Mouse (Mus musculus): ENCODE data around the gene Nkx3-2. TPM values are rescaled to one million over a fixed set of nuclear protein-coding genes. Genes with fewer than 3 reads are reported as not detected.

Gene Nkx3-2
- polyA plus RNA-seq, 1 experiment from 2014 or later = not detected

DNA sequence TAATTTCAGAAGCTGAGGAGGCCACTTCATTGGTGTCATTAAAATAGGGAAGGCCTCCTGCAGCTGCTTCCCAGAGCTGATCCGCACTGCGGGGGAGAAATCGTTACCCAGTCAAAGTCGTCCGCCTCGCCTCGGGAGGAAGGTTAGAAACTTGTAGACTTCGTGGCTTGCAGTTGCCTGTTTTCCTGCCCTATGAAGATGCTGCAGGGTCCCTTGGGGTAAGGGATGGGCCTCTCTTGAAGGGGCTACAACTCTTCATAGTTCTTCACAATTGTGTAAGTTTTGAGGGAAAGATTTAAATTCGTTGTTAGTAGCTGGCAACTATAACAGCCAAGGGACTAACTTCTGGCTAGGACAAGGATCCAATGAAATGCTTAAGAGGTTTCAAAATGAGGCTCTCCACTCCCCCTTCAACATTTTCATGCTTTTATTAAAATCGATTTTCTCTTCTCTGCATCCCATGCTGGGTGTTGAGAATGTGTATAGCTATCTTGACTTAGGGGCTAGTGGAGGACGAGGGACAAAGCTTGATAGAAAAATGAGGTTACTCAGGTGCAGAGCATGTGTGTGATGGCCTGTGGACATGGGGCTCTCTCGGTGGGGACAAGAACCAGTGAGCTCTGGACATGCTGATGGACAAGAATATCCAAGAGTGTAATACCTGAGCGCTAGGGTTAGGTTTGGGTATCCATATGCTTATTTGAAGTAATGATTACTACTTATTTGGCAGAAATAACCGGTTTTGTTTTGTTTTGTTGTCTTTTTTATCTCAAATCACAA is 1.5 kb upstream of the Nkx3-2 start:
- Histone ChIP-seq H3K4me1 (replicated peaks; ENCODE audit: control insufficient read depth, insufficient read depth, low read length) (peaks cover 18% of the 10 kb centered on the region), H3K9ac (no peak overlapping the region), H3K27me3 (ENCODE audit: control insufficient read depth, insufficient read depth, low read length) (peaks cover 78% of the 10 kb centered on the region), H3K36me3 (replicated peaks; ENCODE audit: control insufficient read depth, insufficient read depth) (no peaks in the 10 kb centered on the region), H3K9me3 (ENCODE audit: control insufficient read depth, low read length) (no peaks in the 10 kb centered on the region), H3K27ac (no peak overlapping the region), H3K4me2 (replicated peaks) (no peak overlapping the region), H3K4me3 (replicated peaks; ENCODE audit: low read length) (no peak overlapping the region)
- ATAC-seq (ENCODE audit: low FRiP score) (no peak), DNase-seq (ENCODE audit: low spot score) (no peak)
- 2% methylated on average over 14 of the region's 14 CpGs for WGBS

DNA sequence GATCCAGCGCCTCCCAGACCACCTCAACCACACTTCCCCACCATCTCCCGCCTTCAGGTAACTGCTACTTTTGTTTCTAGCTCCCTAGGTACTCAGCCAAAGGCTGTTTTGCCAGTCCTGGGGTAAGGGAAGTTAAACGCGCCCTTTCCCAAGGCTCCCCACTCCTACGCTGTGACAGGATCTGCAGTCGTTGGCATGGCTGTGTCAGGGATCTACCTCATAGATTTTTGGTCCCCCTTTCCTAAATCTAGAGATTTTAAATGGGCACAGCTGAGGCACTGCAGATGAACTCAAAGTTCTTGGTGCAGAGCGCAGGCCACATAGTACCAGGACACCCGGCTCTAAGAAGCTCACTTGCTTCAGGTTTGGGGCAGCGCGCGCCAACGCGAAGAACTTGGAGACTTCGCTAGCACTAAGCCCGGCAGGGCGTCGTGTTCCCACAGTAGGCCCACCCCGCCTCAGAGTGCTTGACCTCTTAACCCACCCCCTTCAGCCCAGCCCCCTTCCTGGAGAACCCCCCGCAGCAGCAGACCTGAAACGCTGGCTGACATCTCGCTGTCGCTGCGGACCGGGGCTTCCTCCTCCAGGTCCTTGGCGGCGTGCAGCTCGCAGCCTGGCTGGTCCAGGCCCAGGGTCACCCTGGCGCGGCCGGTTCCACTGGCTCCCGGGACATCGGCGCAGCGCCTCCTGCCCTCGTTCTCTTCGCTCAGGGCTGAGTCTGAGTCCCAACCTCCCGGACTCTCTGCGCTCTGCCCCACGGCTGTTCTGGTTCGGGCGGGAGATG is 1.2 kb downstream of the Nkx3-2 start:
- ATAC-seq (ENCODE audit: low FRiP score) = 0 out of 2 replicates have a peak, but pooled peaks have one; percentile 15
- no peak for DNase-seq (ENCODE audit: low spot score)
- Histone ChIP-seq H3K9ac (no peak overlapping the region), H3K4me2 (replicated peaks) (peak overlapping the region; percentile 57), H3K4me1 (replicated peaks; ENCODE audit: control insufficient read depth, insufficient read depth, low read length) (peaks cover 18% of the 10 kb centered on the region), H3K4me3 (replicated peaks; ENCODE audit: low read length) (peak overlapping the region; percentile 26), H3K36me3 (replicated peaks; ENCODE audit: control insufficient read depth, insufficient read depth) (no peaks in the 10 kb centered on the region), H3K27ac (no peak overlapping the region), H3K27me3 (ENCODE audit: control insufficient read depth, insufficient read depth, low read length) (peaks cover 98% of the 10 kb centered on the region), H3K9me3 (ENCODE audit: control insufficient read depth, low read length) (no peaks in the 10 kb centered on the region)
- WGBS = under 1% methylated on average over 41 of the region's 41 CpGs

GRCm38 (mm10) chr5:41762141-41762946 is 2.0 kb downstream of the Nkx3-2 start:
- H3K9ac ChIP-seq = no peak overlapping the region
- no peaks in the 10 kb centered on the region for H3K9me3 ChIP-seq (ENCODE audit: control insufficient read depth, low read length)
- H3K4me3 ChIP-seq (replicated peaks; ENCODE audit: low read length) = no peak overlapping the region; the same call in 1 of the 2 replicates
- no peak for ATAC-seq (ENCODE audit: low FRiP score)
- H3K27ac ChIP-seq = no peak overlapping the region
- WGBS = 2% methylated on average over 27 of the region's 27 CpGs
- DNase-seq (ENCODE audit: low spot score) = no peak
- H3K4me1 ChIP-seq (replicated peaks; ENCODE audit: control insufficient read depth, insufficient read depth, low read length) = peaks cover 13% of the 10 kb centered on the region
- peaks cover 98% of the 10 kb centered on the region for H3K27me3 ChIP-seq (ENCODE audit: control insufficient read depth, insufficient read depth, low read length)
- no peak overlapping the region; the same call in 1 of the 2 replicates for H3K4me2 ChIP-seq (replicated peaks)
- no peaks in the 10 kb centered on the region for H3K36me3 ChIP-seq (replicated peaks; ENCODE audit: control insufficient read depth, insufficient read depth)

GRCm38 (mm10) chr5:41761509-41762140 is 2.7 kb downstream of the Nkx3-2 start:
- WGBS = under 1% methylated on average over 55 of the region's 56 CpGs
- Histone ChIP-seq H3K9me3 (ENCODE audit: control insufficient read depth, low read length) (no peaks in the 10 kb centered on the region), H3K27ac (no peak overlapping the region), H3K9ac (no peak overlapping the region), H3K27me3 (ENCODE audit: control insufficient read depth, insufficient read depth, low read length) (peaks cover 98% of the 10 kb centered on the region), H3K4me1 (replicated peaks; ENCODE audit: control insufficient read depth, insufficient read depth, low read length) (peaks cover 11% of the 10 kb centered on the region), H3K4me2 (replicated peaks) (no peak overlapping the region; the same call in 1 of the 2 replicates), H3K36me3 (replicated peaks; ENCODE audit: control insufficient read depth, insufficient read depth) (no peaks in the 10 kb centered on the region), H3K4me3 (replicated peaks; ENCODE audit: low read length) (no peak overlapping the region; the same call in 1 of the 2 replicates)
- DNase-seq (ENCODE audit: low spot score) = no peak
- ATAC-seq (ENCODE audit: low FRiP score) = no peak

GRCm38 (mm10) chr5:41760831-41761508 is 3.3 kb downstream of the Nkx3-2 start:
- peaks cover 11% of the 10 kb centered on the region for H3K4me1 ChIP-seq (replicated peaks; ENCODE audit: control insufficient read depth, insufficient read depth, low read length)
- no peaks in the 10 kb centered on the region for H3K9me3 ChIP-seq (ENCODE audit: control insufficient read depth, low read length)
- H3K4me2 ChIP-seq (replicated peaks) = no peak overlapping the region
- no peak overlapping the region for H3K9ac ChIP-seq
- no peak for ATAC-seq (ENCODE audit: low FRiP score)
- H3K27me3 ChIP-seq (ENCODE audit: control insufficient read depth, insufficient read depth, low read length) = peaks cover 98% of the 10 kb centered on the region
- DNase-seq (ENCODE audit: low spot score) = no peak
- H3K27ac ChIP-seq = no peak overlapping the region
- H3K36me3 ChIP-seq (replicated peaks; ENCODE audit: control insufficient read depth, insufficient read depth) = no peaks in the 10 kb centered on the region
- no peak overlapping the region for H3K4me3 ChIP-seq (replicated peaks; ENCODE audit: low read length)
- 3% methylated on average over 22 of the region's 22 CpGs for WGBS

DNA sequence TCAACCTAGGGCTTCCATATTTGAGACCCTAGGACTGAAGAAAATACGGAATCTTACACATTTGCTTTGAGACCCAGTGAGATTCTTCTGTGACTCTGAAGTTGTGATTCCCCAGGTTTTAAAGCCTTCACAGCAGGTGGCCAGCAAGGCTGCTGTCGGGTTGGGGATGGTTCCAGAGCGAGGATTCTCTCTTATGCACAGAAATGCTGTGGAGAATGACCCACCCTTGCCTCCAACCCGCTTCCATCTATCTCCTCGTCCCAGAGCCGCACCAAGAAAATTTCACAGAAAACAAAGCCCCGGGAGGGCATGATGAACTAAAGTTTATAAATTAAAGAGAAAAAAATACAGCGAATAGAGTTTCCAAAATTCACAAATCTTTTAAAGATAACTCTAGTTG is 4.2 kb downstream of the Nkx3-2 start:
- Histone ChIP-seq H3K9ac (no peak overlapping the region), H3K4me1 (replicated peaks; ENCODE audit: control insufficient read depth, insufficient read depth, low read length) (peaks cover 11% of the 10 kb centered on the region), H3K4me3 (replicated peaks; ENCODE audit: low read length) (no peak overlapping the region), H3K4me2 (replicated peaks) (no peak overlapping the region), H3K27ac (no peak overlapping the region), H3K9me3 (ENCODE audit: control insufficient read depth, low read length) (no peaks in the 10 kb centered on the region), H3K36me3 (replicated peaks; ENCODE audit: control insufficient read depth, insufficient read depth) (no peaks in the 10 kb centered on the region), H3K27me3 (ENCODE audit: control insufficient read depth, insufficient read depth, low read length) (peaks cover 98% of the 10 kb centered on the region)
- DNase-seq (ENCODE audit: low spot score) (no peak), ATAC-seq (ENCODE audit: low FRiP score) (no peak)
- WGBS = 3% methylated on average over 8 of the region's 8 CpGs

GRCm38 (mm10) chr5:41758671-41759639 is 5.3 kb downstream of the Nkx3-2 start:
- H3K27ac ChIP-seq = no peak overlapping the region
- H3K36me3 ChIP-seq (replicated peaks; ENCODE audit: control insufficient read depth, insufficient read depth) = no peaks in the 10 kb centered on the region
- DNase-seq (ENCODE audit: low spot score) = no peak
- no peak for ATAC-seq (ENCODE audit: low FRiP score)
- no peak overlapping the region for H3K9ac ChIP-seq
- H3K9me3 ChIP-seq (ENCODE audit: control insufficient read depth, low read length) = no peaks in the 10 kb centered on the region
- peaks cover 98% of the 10 kb centered on the region for H3K27me3 ChIP-seq (ENCODE audit: control insufficient read depth, insufficient read depth, low read length)
- H3K4me1 ChIP-seq (replicated peaks; ENCODE audit: control insufficient read depth, insufficient read depth, low read length) = peaks cover 8% of the 10 kb centered on the region
- H3K4me2 ChIP-seq (replicated peaks) = no peak overlapping the region
- H3K4me3 ChIP-seq (replicated peaks; ENCODE audit: low read length) = no peak overlapping the region
- 4% methylated on average over 19 of the region's 19 CpGs for WGBS

DNA sequence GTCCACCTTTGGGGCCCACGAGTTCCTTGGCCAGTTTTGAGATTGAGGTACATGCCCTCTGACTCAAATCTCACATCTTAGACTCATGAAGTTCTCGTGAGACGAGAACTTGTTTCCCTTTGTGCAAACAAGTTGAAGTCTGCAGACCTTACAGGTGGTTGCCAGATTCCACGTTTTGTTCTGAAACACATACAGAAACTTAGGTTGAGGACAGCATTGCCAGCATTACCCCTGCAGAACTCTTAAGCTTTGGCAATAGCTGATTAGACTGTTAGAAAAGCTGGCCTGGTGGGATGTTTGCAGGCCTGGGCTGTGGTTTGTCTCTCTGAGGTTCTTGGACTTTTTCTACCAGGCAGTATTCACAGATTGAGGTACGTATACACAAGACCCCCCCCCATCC is 7.0 kb downstream of the Nkx3-2 start:
- Histone ChIP-seq H3K4me2 (replicated peaks) (no peak overlapping the region), H3K27ac (no peak overlapping the region), H3K27me3 (ENCODE audit: control insufficient read depth, insufficient read depth, low read length) (peaks cover 98% of the 10 kb centered on the region), H3K4me1 (replicated peaks; ENCODE audit: control insufficient read depth, insufficient read depth, low read length) (no peaks in the 10 kb centered on the region), H3K9ac (no peak overlapping the region), H3K36me3 (replicated peaks; ENCODE audit: control insufficient read depth, insufficient read depth) (no peaks in the 10 kb centered on the region), H3K4me3 (replicated peaks; ENCODE audit: low read length) (no peak overlapping the region), H3K9me3 (ENCODE audit: control insufficient read depth, low read length) (no peaks in the 10 kb centered on the region)
- DNase-seq (ENCODE audit: low spot score) = no peak
- 4% methylated on average over 5 of the region's 5 CpGs for WGBS
- ATAC-seq (ENCODE audit: low FRiP score) = no peak

Data from hindbrain, embryonic 14.5 days (tissue).